Mouse (Mus musculus) cerebellum, adult 2 months (tissue): ENCODE measurements around the gene Lck.

Experiments
- CTCF ChIP-seq: fragments of 200-500 bp; IDR thresholded peaks from 2 replicates; pipeline ENCODE4 v1.5.1; 2011; ENCODE audit warnings: low read depth, mild to moderate bottlenecking, control low read depth, low read length, moderate library complexity, borderline replicate concordance; ENCODE audit not compliant: insufficient read depth
- POLR2A ChIP-seq: fragments of 200-500 bp; IDR thresholded peaks from 2 replicates; pipeline ENCODE4 v1.6.1; 2011; ENCODE audit warnings: low read length, control low read depth, borderline replicate concordance; ENCODE audit not compliant: insufficient read depth

GRCm38 (mm10) chr4:129557256-129557808, 16.1 kb downstream of the Lck start:
- TF ChIP-seq POLR2A (no peak), CTCF (no peak)
